8 mouse cellular contexts compared by ENCODE assay signal in genomic region chr11:120151113-120151494, GRCm38 (mm10). TPM values are rescaled to one million over a fixed set of nuclear protein-coding genes. Genes with fewer than 3 reads are reported as not detected.
A peak's percentile ranks its signal among the peaks of the same experiment; 100 is the strongest.
DNase-seq lines count a peak whose midpoint lies in the region; ATAC-seq lines count a peak whose summit lies in the region.

Gene Slc38a10, minus strand, starts transcription at chr11:120151346.

- H3K9ac ChIP-seq in lung, embryonic 16.5 days (ENCODE audit: low read length), result peak within 1 kb of the TSS; percentile 89

- H3K27me3 ChIP-seq in lung, embryonic 16.5 days (ENCODE audit: control insufficient read depth, insufficient read depth, low read depth, low read length), result no peaks in the 10 kb centered on the region

- peak within 1 kb of the TSS; percentile 89 for H3K4me2 ChIP-seq in lung, embryonic 16.5 days (ENCODE audit: low read depth, low read length)

- peak; percentile 93 to 98 for ATAC-seq in hematopoietic stem cell, adult 5-6 weeks (replicated peaks in 1 of 2; ENCODE audit: insufficient read depth in 1 of 2, low FRiP score in 2 of 2, low TSS enrichment in 1 of 2, low read depth in 1 of 2, poor library complexity in 2 of 2, severe bottlenecking in 2 of 2)
- ATAC-seq in lung, embryonic 16.5 days (ENCODE audit: low read depth), result peak; percentile 98

- DNase-seq in MEL-GATA-1-ER (ENCODE audit: extremely low read depth, low read depth), result peak; percentile 97
- peak; percentile 100 for DNase-seq in cerebellum, adult 8-10 months
- DNase-seq in forelimb bud, embryonic 11.5 days (ENCODE audit: low read depth, low spot score), result peak; percentile 100
- peak; percentile 100 for DNase-seq in layer of hippocampus, adult 9-10 months (ENCODE audit: low spot score)
- peak; percentile 99 for DNase-seq in ovary, postnatal 10 days (ENCODE audit: low spot score)
- peak; percentile 99 to 100 for DNase-seq in thymus, postnatal 10 days (ENCODE audit: low spot score in 2 of 2)

- no peaks in the 10 kb centered on the region for H3K9me3 ChIP-seq in lung, embryonic 16.5 days (ENCODE audit: control insufficient read depth, low read length)

- peak within 1 kb of the TSS; percentile 96 for H3K4me3 ChIP-seq in lung, embryonic 16.5 days (ENCODE audit: low read length)

- under 1% methylated on average over 25 of the region's 28 CpGs for WGBS in lung, embryonic 16.5 days

- H3K27ac ChIP-seq in lung, embryonic 16.5 days (ENCODE audit: low read length), result peak within 1 kb of the TSS; percentile 77

- H3K36me3 ChIP-seq in lung, embryonic 16.5 days (ENCODE audit: control insufficient read depth, insufficient read depth, low read length), result no peaks in the 10 kb centered on the region; the same call in 1 of the 2 replicates

- H3K4me1 ChIP-seq in lung, embryonic 16.5 days (replicated peaks; ENCODE audit: control insufficient read depth, insufficient read depth, low read length), result peaks cover 6% of the 10 kb centered on the region

RNA-seq across cellular contexts. Expression of gene Slc38a10, which starts in this region (rescaled TPM):
- 39.1 and 44.8 TPM in 2 replicates for total RNA-seq in hematopoietic stem cell, adult 5-6 weeks (2017)
- polyA plus RNA-seq in lung, embryonic 16.5 days (2015; fragmentation: Nextera tagmentation; extraction: Ambion mirVana), result 96.3 and 100 TPM in 2 replicates

Comparison
In these comparisons a context has a peak if more than half of its experiments do, and no peak if none do; other contexts are left out.
1. Peak in every context shown above with its lines: DNase-seq, ATAC-seq, H3K4me3 ChIP-seq and H3K27ac ChIP-seq.